Comparison of ENCODE assay signal across 9 mouse cellular contexts in the genomic region with DNA sequence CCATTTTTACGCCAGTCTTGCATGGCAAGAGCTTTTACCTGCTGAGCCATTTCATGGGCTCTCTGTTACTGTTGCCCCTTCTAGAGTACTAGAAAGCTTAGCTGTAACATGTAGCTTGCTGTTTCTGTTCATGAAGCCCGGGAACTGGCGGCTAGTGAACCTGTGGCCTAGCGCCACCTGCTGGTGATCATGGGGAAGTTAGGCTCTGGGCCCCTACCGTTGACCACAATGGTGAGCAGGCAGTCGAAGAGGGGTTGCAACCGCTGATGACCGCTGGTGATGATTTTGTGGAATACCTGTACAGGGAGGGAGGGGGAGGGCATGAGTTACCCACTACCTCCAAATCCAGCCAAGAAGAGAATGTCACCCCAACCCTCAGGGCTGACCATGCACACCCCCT. TPM values are rescaled to one million over a fixed set of nuclear protein-coding genes. Genes with fewer than 3 reads are reported as not detected.
DNase-seq lines count a peak whose midpoint lies in the region; ATAC-seq and TF ChIP-seq lines count a peak whose summit lies in the region.
"Had no signal": no experiment of that assay in that cellular context is flagged by ENCODE, and none has a peak within 500 bp of the region (broad histone marks: within the 10 kb centered on the region; RNA-seq: fewer than 3 reads in every experiment).

No protein-coding gene starts in this region.

- H3K9me3 ChIP-seq in intestine, postnatal 0 days (ENCODE audit: control insufficient read depth), result no peaks in the 10 kb centered on the region
- H3K9me3 ChIP-seq in liver, postnatal 0 days (ENCODE audit: low read length), result no peaks in the 10 kb centered on the region
- H3K9me3 ChIP-seq in neural tube, embryonic 15.5 days (replicated peaks), result no peaks in the 10 kb centered on the region
- H3K9me3 ChIP-seq: heart, embryonic 15.5 days had no signal

- peak; percentile 90 for TF ChIP-seq CTCF in C2C12 (IDR thresholded peaks at IDR 0.05; ENCODE audit: control insufficient read depth, insufficient read depth, insufficient read length)
- peak; percentile 98 for TF ChIP-seq CTCF in intestine, postnatal 0 days (IDR thresholded peaks at IDR 0.05; ENCODE audit: low read depth)
- peak; percentile 98 for TF ChIP-seq CTCF in liver, postnatal 0 days (IDR thresholded peaks at IDR 0.05; ENCODE audit: low read depth)

- no peaks in the 10 kb centered on the region for H3K36me3 ChIP-seq in C2C12 (ENCODE audit: control insufficient read depth, insufficient read depth)
- H3K36me3 ChIP-seq in intestine, postnatal 0 days (ENCODE audit: control insufficient read depth, insufficient read depth), result no peaks in the 10 kb centered on the region; the same call in 1 of the 2 replicates
- H3K36me3 ChIP-seq in liver, postnatal 0 days (replicated peaks; ENCODE audit: insufficient read depth, low read length), result no peaks in the 10 kb centered on the region
- peaks cover 61% of the 10 kb centered on the region for H3K36me3 ChIP-seq in neural tube, embryonic 15.5 days
- H3K36me3 ChIP-seq: heart, embryonic 15.5 days had no signal

- no peaks in the 10 kb centered on the region; the same call in 1 of the 2 replicates for H3K4me1 ChIP-seq in intestine, postnatal 0 days (replicated peaks; ENCODE audit: control insufficient read depth, insufficient read depth, low read length)
- no peaks in the 10 kb centered on the region for H3K4me1 ChIP-seq in liver, postnatal 0 days (ENCODE audit: insufficient read depth)
- peaks cover 8% of the 10 kb centered on the region for H3K4me1 ChIP-seq in neural tube, embryonic 15.5 days

- no peak for TF ChIP-seq EP300 in liver, postnatal 0 days (IDR thresholded peaks at IDR 0.05; ENCODE audit: low read depth)

- ATAC-seq in intestine, postnatal 0 days, result no peak
- peak; percentile 51; the same call in 1 of the 2 replicates for ATAC-seq in liver, postnatal 0 days
- peak; percentile 28; the same call in 1 of the 2 replicates for ATAC-seq in neural tube, embryonic 15.5 days (ENCODE audit: low FRiP score)

- no peaks in the 10 kb centered on the region for H3K79me2 ChIP-seq in C2C12 (ENCODE audit: control insufficient read depth, insufficient read depth)

- no peak overlapping the region for H3K27ac ChIP-seq in intestine, postnatal 0 days (ENCODE audit: low read depth, low read length)
- no peak overlapping the region for H3K27ac ChIP-seq in liver, postnatal 0 days (ENCODE audit: low read depth)
- H3K27ac ChIP-seq in neural tube, embryonic 15.5 days (replicated peaks), result no peak overlapping the region
- H3K27ac ChIP-seq: heart, embryonic 15.5 days had no signal

- no peaks in the 10 kb centered on the region for H3K27me3 ChIP-seq in C2C12 (ENCODE audit: control insufficient read depth, insufficient read depth, insufficient read length)
- 0 out of 2 replicates have a peak, but pooled peaks cover 8% of the 10 kb centered on the region for H3K27me3 ChIP-seq in intestine, postnatal 0 days (replicated peaks; ENCODE audit: control insufficient read depth, insufficient read depth, low read length)
- 0 out of 2 replicates have a peak, but pooled peaks cover 3% of the 10 kb centered on the region for H3K27me3 ChIP-seq in liver, postnatal 0 days (ENCODE audit: insufficient read depth, low read length)
- H3K27me3 ChIP-seq in neural tube, embryonic 15.5 days (replicated peaks), result peaks cover 7% of the 10 kb centered on the region; the same call in 1 of the 2 replicates

- H3K9ac ChIP-seq in intestine, postnatal 0 days (ENCODE audit: low read depth, low read length), result no peak overlapping the region
- H3K9ac ChIP-seq in liver, postnatal 0 days (replicated peaks), result no peak overlapping the region
- H3K9ac ChIP-seq in neural tube, embryonic 15.5 days (replicated peaks), result no peak overlapping the region
- H3K9ac ChIP-seq: heart, embryonic 15.5 days had no signal

- no peak overlapping the region for H3ac ChIP-seq in C2C12 (ENCODE audit: control insufficient read depth, insufficient read length, low read depth)

- no peak overlapping the region for H3K4me2 ChIP-seq in intestine, postnatal 0 days (replicated peaks; ENCODE audit: low read depth)
- H3K4me2 ChIP-seq in liver, postnatal 0 days (ENCODE audit: low read depth, low read length), result no peak overlapping the region
- H3K4me2 ChIP-seq in neural tube, embryonic 15.5 days, result no peak overlapping the region
- H3K4me2 ChIP-seq: heart, embryonic 15.5 days had no signal

- peak; percentile 86 for DNase-seq in MN1 (ENCODE audit: low spot score)
- DNase-seq in cerebellum, adult 9-10 months, result peak; percentile 77
- DNase-seq in gastrocnemius, adult 18-20 months (ENCODE audit: low spot score), result peak; percentile 67
- DNase-seq in liver, postnatal 0 days, result peak; percentile 82
- DNase-seq in thymus, postnatal 36 days, result peak; percentile 56

- H3K79me3 ChIP-seq in C2C12 (ENCODE audit: low read depth), result no peaks in the 10 kb centered on the region

- 14% methylated on average over 8 of the region's 8 CpGs for WGBS in intestine, postnatal 0 days
- WGBS in liver, postnatal 0 days (ENCODE audit: insufficient replicate concordance), result 6% methylated on average over 8 of the region's 8 CpGs
- 8% methylated on average over 8 of the region's 8 CpGs for WGBS in neural tube, embryonic 15.5 days

- no peak overlapping the region for H3K4me3 ChIP-seq in C2C12 (ENCODE audit: insufficient read depth, poor library complexity, severe bottlenecking)
- no peak overlapping the region for H3K4me3 ChIP-seq in intestine, postnatal 0 days (ENCODE audit: low read depth, low read length)
- no peak overlapping the region for H3K4me3 ChIP-seq in liver, postnatal 0 days (ENCODE audit: low read depth, low read length)
- no peak overlapping the region for H3K4me3 ChIP-seq in neural tube, embryonic 15.5 days (replicated peaks)
- H3K4me3 ChIP-seq: heart, embryonic 15.5 days had no signal

TF ChIP-seq in C2C12, 6 proteins besides CTCF, POLR2A, EP300 and RAD21:
- TF ChIP-seq USF1 (IDR thresholded peaks at IDR 0.05; ENCODE audit: low read depth) (no peak), MYOG (IDR thresholded peaks at IDR 0.05; ENCODE audit: control insufficient read depth, extremely low read depth, insufficient read length) (no peak), MYOD1 (IDR thresholded peaks at IDR 0.05; ENCODE audit: control insufficient read depth, insufficient read length, low read depth) (no peak)
TF ChIP-seq in C2C12: peak in this region for 0.

RNA-seq across cellular contexts. Expression of gene Hid1, which starts 13.4 kb away (rescaled TPM):
- polyA plus RNA-seq in C2C12 (2012; fragmentation: generic; extraction: Trizol), result 14.4 TPM
- under 1 TPM; 0.81 to 0.96 TPM for total RNA-seq in gastrocnemius, adult 18-20 months (2021)
- polyA plus RNA-seq in intestine, postnatal 0 days (2015; fragmentation: Nextera tagmentation; extraction: Ambion mirVana), result 10.8 and 12.1 TPM in 2 replicates
- 1.1 and 1.2 TPM in 2 replicates for polyA plus RNA-seq in liver, postnatal 0 days (2015; fragmentation: Nextera tagmentation; extraction: Ambion mirVana)
- 49.5 and 55.6 TPM in 2 replicates for polyA plus RNA-seq in neural tube, embryonic 15.5 days (2015; fragmentation: Nextera tagmentation; extraction: Ambion mirVana)

RNA-seq across cellular contexts. Expression of gene Otop3, which starts 19.7 kb away (rescaled TPM):
- polyA plus RNA-seq in C2C12 (2012; fragmentation: generic; extraction: Trizol), result not detected
- not detected for total RNA-seq in gastrocnemius, adult 18-20 months (2021)
- polyA plus RNA-seq in intestine, postnatal 0 days (2015; fragmentation: Nextera tagmentation; extraction: Ambion mirVana), result 2.3 and 4.3 TPM in 2 replicates
- polyA plus RNA-seq in liver, postnatal 0 days (2015; fragmentation: Nextera tagmentation; extraction: Ambion mirVana), result not detected in 2 replicates
- polyA plus RNA-seq in neural tube, embryonic 15.5 days (2015; fragmentation: Nextera tagmentation; extraction: Ambion mirVana), result 2.5 and 2.6 TPM in 2 replicates
- polyA plus RNA-seq: heart, embryonic 15.5 days had no signal

RNA-seq across cellular contexts. Expression of gene Cdr2l, which starts 27.5 kb away (rescaled TPM):
- 23.2 TPM for polyA plus RNA-seq in C2C12 (2012; fragmentation: generic; extraction: Trizol)
- 1 to 10 TPM; 1.2 to 1.5 TPM for total RNA-seq in gastrocnemius, adult 18-20 months (2021)
- 3.5 and 3.9 TPM in 2 replicates for polyA plus RNA-seq in intestine, postnatal 0 days (2015; fragmentation: Nextera tagmentation; extraction: Ambion mirVana)
- 1.3 and 1.5 TPM in 2 replicates for polyA plus RNA-seq in liver, postnatal 0 days (2015; fragmentation: Nextera tagmentation; extraction: Ambion mirVana)
- polyA plus RNA-seq in neural tube, embryonic 15.5 days (2015; fragmentation: Nextera tagmentation; extraction: Ambion mirVana), result 21.5 and 23.9 TPM in 2 replicates

RNA-seq across cellular contexts. Expression of gene Ush1g, which starts 32.3 kb away (rescaled TPM):
- polyA plus RNA-seq in C2C12 (2012; fragmentation: generic; extraction: Trizol), result 0.01 TPM
- under 1 TPM; 0.16 to 0.19 TPM for total RNA-seq in gastrocnemius, adult 18-20 months (2021)
- 0.05 and 0.09 TPM in 2 replicates for polyA plus RNA-seq in intestine, postnatal 0 days (2015; fragmentation: Nextera tagmentation; extraction: Ambion mirVana)
- polyA plus RNA-seq in liver, postnatal 0 days (2015; fragmentation: Nextera tagmentation; extraction: Ambion mirVana), result 0.29 and 0.46 TPM in 2 replicates
- polyA plus RNA-seq in neural tube, embryonic 15.5 days (2015; fragmentation: Nextera tagmentation; extraction: Ambion mirVana), result 0.09 and 0.14 TPM in 2 replicates

RNA-seq across cellular contexts. Expression of gene Otop2, which starts 47.2 kb away (rescaled TPM):
- polyA plus RNA-seq in C2C12 (2012; fragmentation: generic; extraction: Trizol), result not detected
- total RNA-seq in gastrocnemius, adult 18-20 months (2021), result not detected
- polyA plus RNA-seq in intestine, postnatal 0 days (2015; fragmentation: Nextera tagmentation; extraction: Ambion mirVana), result 0.05 TPM in 1 of 2 replicates, not detected in the other
- polyA plus RNA-seq in liver, postnatal 0 days (2015; fragmentation: Nextera tagmentation; extraction: Ambion mirVana), result not detected in 2 replicates
- 0.15 and 0.26 TPM in 2 replicates for polyA plus RNA-seq in neural tube, embryonic 15.5 days (2015; fragmentation: Nextera tagmentation; extraction: Ambion mirVana)
- polyA plus RNA-seq: heart, embryonic 15.5 days had no signal
